Mouse (Mus musculus): ENCODE results near the gene Fam234b. TPM values are rescaled to one million over a fixed set of nuclear protein-coding genes. Genes with fewer than 3 reads are reported as not detected.

Fam234b gene
- polyA plus RNA-seq, 1 experiment from 2014 or later = 5.7 TPM

DNA sequence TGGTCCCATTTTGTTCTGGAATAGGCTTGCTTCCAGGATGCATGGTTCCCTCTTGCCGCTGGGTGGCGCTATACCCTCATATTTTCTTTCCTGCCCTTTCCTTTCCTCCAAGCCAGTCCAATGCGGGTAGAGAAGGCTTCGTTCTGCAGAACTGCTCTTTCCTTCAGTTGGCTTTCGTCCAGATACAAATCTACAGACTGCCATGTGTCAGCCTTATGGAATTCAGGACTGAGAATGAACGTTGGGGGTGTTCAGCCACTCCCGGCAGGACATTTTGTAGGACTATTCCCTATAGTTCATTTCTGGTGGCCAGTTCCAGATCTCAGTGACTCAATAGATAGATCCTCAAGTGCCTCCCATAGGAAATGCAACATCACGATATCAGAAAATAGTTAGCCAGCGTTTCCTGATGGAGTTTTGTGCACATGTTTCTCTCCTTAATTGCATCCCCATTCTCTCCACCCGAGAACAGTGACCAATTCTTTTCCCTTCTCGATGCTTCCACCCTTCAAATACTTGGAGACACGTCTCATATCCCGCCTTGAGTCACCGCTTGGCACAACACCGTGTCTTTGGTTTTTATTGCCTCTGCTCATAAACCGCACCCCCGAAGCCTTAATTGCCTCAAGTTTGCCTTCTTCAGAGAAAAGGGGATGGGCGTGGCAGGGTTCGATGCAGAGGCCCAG lies 52.2 kb downstream of the Fam234b start:
- peak; percentile 67 for ATAC-seq
- no peaks in the 10 kb centered on the region for H3K36me3 ChIP-seq (ENCODE audit: insufficient read depth, low read length)
- no peak overlapping the region for H3K9ac ChIP-seq (replicated peaks; ENCODE audit: low read depth)
- DNase-seq (ENCODE audit: low spot score) = peak; percentile 98
- TF ChIP-seq CTCF (IDR thresholded peaks at IDR 0.05) (peak; percentile 95), EP300 (IDR thresholded peaks at IDR 0.05) (peak; percentile 82)
- no peak overlapping the region for H3K4me3 ChIP-seq (ENCODE audit: low read depth, low read length)
- WGBS = 10% methylated on average over 19 of the region's 19 CpGs
- H3K27ac ChIP-seq (ENCODE audit: low read length) = peak overlapping the region; percentile 91
- peaks cover 19% of the 10 kb centered on the region for H3K4me1 ChIP-seq (ENCODE audit: insufficient read depth, low read depth, low read length)
- no peaks in the 10 kb centered on the region for H3K27me3 ChIP-seq (replicated peaks; ENCODE audit: insufficient read depth, low read length)
- no peaks in the 10 kb centered on the region for H3K9me3 ChIP-seq (ENCODE audit: low read length)
- H3K4me2 ChIP-seq (replicated peaks; ENCODE audit: low read depth, low read length) = peak overlapping the region; percentile 38

DNA sequence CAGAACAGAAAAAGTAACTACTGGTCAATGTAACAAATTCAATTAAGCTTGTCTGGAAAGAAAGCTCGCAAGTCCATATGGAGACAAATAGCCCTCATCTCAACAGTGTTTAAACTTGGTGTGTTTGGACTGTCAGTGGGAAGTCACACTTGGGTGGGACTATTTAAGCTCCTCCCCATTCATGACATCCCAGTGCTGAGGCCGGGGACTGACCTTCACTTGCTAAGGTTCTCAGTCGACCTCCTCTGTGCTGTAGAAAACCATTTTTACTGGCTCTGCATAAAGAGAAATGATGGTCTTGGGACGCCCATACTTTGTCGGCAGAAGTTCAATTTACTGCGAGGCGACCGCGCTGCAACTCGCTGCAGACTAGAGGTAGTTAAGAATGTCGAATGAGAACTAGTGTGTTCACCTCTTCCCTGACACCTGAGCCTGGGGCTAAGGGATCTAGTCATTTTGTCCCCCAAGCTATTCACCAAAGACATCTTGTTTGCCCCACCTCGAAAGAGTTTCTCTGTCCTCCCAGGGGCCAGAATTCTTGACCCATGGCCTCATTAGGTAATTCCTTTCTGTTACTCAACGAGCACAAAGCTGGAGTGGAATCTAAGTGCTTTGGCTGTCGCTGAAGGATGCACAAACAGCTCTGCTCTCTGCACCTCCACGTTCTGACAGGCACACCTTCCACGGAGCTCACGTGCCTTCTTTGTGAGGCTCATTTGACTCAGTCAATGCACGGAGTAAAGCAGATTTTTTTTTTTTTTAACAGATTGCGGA lies 53.3 kb downstream of the Fam234b start:
- ATAC-seq (peak; percentile 20), DNase-seq (ENCODE audit: low spot score) (peak; percentile 90)
- TF ChIP-seq EP300 (IDR thresholded peaks at IDR 0.05) (peak; percentile 61; the same call in 1 of the 2 replicates), CTCF (IDR thresholded peaks at IDR 0.05) (no peak)
- WGBS = 43% methylated on average over 19 of the region's 19 CpGs
- no peak overlapping the region for H3K4me3 ChIP-seq (ENCODE audit: low read depth, low read length)
- H3K27me3 ChIP-seq (replicated peaks; ENCODE audit: insufficient read depth, low read length) = no peaks in the 10 kb centered on the region
- peak overlapping the region; percentile 14; the same call in 1 of the 2 replicates for H3K4me2 ChIP-seq (replicated peaks; ENCODE audit: low read depth, low read length)
- H3K9ac ChIP-seq (replicated peaks; ENCODE audit: low read depth) = no peak overlapping the region
- H3K9me3 ChIP-seq (ENCODE audit: low read length) = no peaks in the 10 kb centered on the region
- H3K27ac ChIP-seq (ENCODE audit: low read length) = peak overlapping the region; percentile 91
- H3K4me1 ChIP-seq (ENCODE audit: insufficient read depth, low read depth, low read length) = peaks cover 19% of the 10 kb centered on the region
- H3K36me3 ChIP-seq (ENCODE audit: insufficient read depth, low read length) = no peaks in the 10 kb centered on the region

- no peak overlapping the region for H3K4me3 ChIP-seq (ENCODE audit: low read depth, low read length)
- H3K9ac ChIP-seq (replicated peaks; ENCODE audit: low read depth) = peak overlapping the region; percentile 16; the same call in 1 of the 2 replicates
Observed at GRCm38 (mm10) chr6:135251849-135252727, 54.3 kb downstream of the Fam234b start.

DNA sequence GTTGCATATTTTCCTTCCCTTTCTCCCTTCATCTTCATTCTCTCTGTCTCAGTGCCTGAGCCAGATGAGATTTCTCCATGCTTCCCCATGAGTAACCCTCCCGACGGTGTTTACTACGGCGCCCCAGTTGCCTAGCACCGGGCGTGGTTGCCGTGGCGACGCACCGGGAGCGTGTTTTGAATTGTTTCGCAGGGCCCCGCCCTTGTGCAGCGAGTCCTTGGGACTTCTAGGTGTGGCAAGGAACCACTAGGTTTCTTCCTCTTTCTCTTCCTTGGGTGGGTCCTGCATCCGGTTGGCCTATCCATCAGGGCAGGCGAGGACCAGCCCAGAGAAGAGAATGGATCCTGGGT lies 54.9 kb downstream of the Fam234b start:
- no peaks in the 10 kb centered on the region for H3K36me3 ChIP-seq (ENCODE audit: insufficient read depth, low read length)
- no peak overlapping the region for H3K4me3 ChIP-seq (ENCODE audit: low read depth, low read length)
- H3K4me2 ChIP-seq (replicated peaks; ENCODE audit: low read depth, low read length) = peak overlapping the region; percentile 25
- ATAC-seq (peak; percentile 87), DNase-seq (ENCODE audit: low spot score) (peak; percentile 95)
- H3K9ac ChIP-seq (replicated peaks; ENCODE audit: low read depth) = peak overlapping the region; percentile 16; the same call in 1 of the 2 replicates
- H3K9me3 ChIP-seq (ENCODE audit: low read length) = no peaks in the 10 kb centered on the region
- peaks cover 19% of the 10 kb centered on the region for H3K4me1 ChIP-seq (ENCODE audit: insufficient read depth, low read depth, low read length)
- TF ChIP-seq CTCF (IDR thresholded peaks at IDR 0.05) (no peak), EP300 (IDR thresholded peaks at IDR 0.05) (peak; percentile 88)
- WGBS = 5% methylated on average over 16 of the region's 16 CpGs
- H3K27me3 ChIP-seq (replicated peaks; ENCODE audit: insufficient read depth, low read length) = no peaks in the 10 kb centered on the region
- H3K27ac ChIP-seq (ENCODE audit: low read length) = peak overlapping the region; percentile 91

More at GRCm38 (mm10) chr6:135251849-135252727, 54.3 kb downstream of the Fam234b start:
- Histone ChIP-seq H3K9me3 (ENCODE audit: low read length) (no peaks in the 10 kb centered on the region), H3K27me3 (replicated peaks; ENCODE audit: insufficient read depth, low read length) (no peaks in the 10 kb centered on the region), H3K36me3 (ENCODE audit: insufficient read depth, low read length) (no peaks in the 10 kb centered on the region), H3K27ac (ENCODE audit: low read length) (peak overlapping the region; percentile 91), H3K4me1 (ENCODE audit: insufficient read depth, low read depth, low read length) (peaks cover 19% of the 10 kb centered on the region), H3K4me2 (replicated peaks; ENCODE audit: low read depth, low read length) (peak overlapping the region; percentile 25)
- ATAC-seq (peak; percentile 79), DNase-seq (ENCODE audit: low spot score) (peak; percentile 88)
- WGBS = 34% methylated on average over 24 of the region's 24 CpGs
- TF ChIP-seq CTCF (IDR thresholded peaks at IDR 0.05) = no peak
- TF ChIP-seq EP300 (IDR thresholded peaks at IDR 0.05) = peak; percentile 95

DNA sequence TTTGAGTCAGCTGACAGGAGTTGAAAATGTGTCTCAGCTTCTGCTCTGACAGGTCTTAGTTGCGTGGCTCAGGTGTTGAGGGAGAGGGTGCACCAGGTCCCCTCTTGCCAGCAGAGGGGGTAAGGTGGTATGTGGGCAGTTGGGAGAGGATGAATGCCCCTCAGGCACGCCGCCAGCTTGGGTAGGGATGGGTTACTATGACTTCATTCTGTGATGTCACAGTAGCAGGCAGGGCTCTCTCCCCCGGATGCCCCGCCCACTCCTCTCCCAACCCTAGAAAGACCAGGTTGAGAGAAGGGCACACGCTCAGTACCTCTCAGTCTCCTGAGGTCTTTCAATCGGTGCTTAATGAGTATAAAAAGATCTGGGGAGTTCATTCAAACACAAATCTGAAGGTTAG lies 56.4 kb downstream of the Fam234b start, which contains the start of gene Gsg1:
Gsg1 (minus strand) TSS at position 199 of the 400 bp plus-strand sequence.
- Histone ChIP-seq H3K9ac (replicated peaks; ENCODE audit: low read depth) (no peak within 1 kb of the TSS), H3K27me3 (replicated peaks; ENCODE audit: insufficient read depth, low read length) (no peaks in the 10 kb centered on the region), H3K36me3 (ENCODE audit: insufficient read depth, low read length) (no peaks in the 10 kb centered on the region), H3K4me3 (ENCODE audit: low read depth, low read length) (no peak within 1 kb of the TSS), H3K4me1 (ENCODE audit: insufficient read depth, low read depth, low read length) (peaks cover 19% of the 10 kb centered on the region), H3K4me2 (replicated peaks; ENCODE audit: low read depth, low read length) (no peak within 1 kb of the TSS), H3K27ac (ENCODE audit: low read length) (peak within 1 kb of the TSS; percentile 91), H3K9me3 (ENCODE audit: low read length) (no peaks in the 10 kb centered on the region)
- no peak for ATAC-seq
- WGBS = 85% methylated on average over 7 of the region's 7 CpGs
- DNase-seq (ENCODE audit: low spot score) = peak; percentile 46
- peak; percentile 33 for TF ChIP-seq CTCF (IDR thresholded peaks at IDR 0.05)
- TF ChIP-seq EP300 (IDR thresholded peaks at IDR 0.05) = no peak

Data from lung, postnatal 0 days (tissue).